Mouse (Mus musculus): ENCODE data around the gene Leo1.

DNA sequence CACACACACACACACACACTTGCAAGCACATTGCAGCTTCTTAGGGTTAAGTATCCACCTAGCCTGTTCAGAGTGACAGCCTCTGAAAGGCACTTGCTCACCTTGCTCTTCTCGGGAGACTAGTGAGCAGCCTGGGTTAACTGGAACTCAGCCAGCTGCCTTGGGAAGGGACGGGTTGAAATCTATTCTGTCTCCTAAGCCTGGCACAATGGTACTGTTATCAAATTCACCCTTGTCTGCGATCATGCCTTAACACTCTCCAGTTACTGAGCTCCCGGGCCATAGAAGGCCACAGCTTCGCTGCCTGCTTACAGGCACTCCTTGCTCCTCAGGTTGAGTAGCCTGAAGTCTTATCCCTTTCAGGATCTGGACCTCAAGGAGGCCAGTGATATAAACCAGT is 40.7 kb upstream of the Leo1 start:
- TF ChIP-seq POLR2A (IDR thresholded peaks at IDR 0.05; ENCODE audit: insufficient read length, low read depth) (no peak), SRF (IDR thresholded peaks at IDR 0.05; ENCODE audit: control insufficient read depth, insufficient read length, low read depth) (no peak), REST (IDR thresholded peaks at IDR 0.05; ENCODE audit: insufficient read depth, insufficient read length) (no peak)

Measured in myocyte (in vitro differentiated cells).